Mouse (Mus musculus) intestine, embryonic 16.5 days (tissue): ENCODE measurements around the gene Olfr1564. TPM values are rescaled to one million over a fixed set of nuclear protein-coding genes. Genes with fewer than 3 reads are reported as not detected.

Source experiments
- polyA plus RNA-seq: library from polyadenylated mRNA; unstranded; fragments of >200 nt; fragmentation: Nextera tagmentation; extraction: Ambion mirVana; gene quantifications from 2 replicates; pipeline ENCODE4 v1.2.1, GENCODE M21; 2015

The Olfr1564 gene
- polyA plus RNA-seq, 1 experiment from 2014 or later: not detected

Other genes starting within 250 kb of the Olfr1564 start
- gene Zfp952, start 228.6 kb downstream of the Olfr1564 start, polyA plus RNA-seq: 8.2 TPM in 2 replicates
- gene Zfp763, start 188.3 kb downstream of the Olfr1564 start, polyA plus RNA-seq: 8.4 and 8.9 TPM in 2 replicates
- not detected in 2 replicates for gene 4921501E09Rik, start 153.6 kb downstream of the Olfr1564 start, polyA plus RNA-seq
- 5.1 and 5.2 TPM in 2 replicates for gene Zfp563, start 132.4 kb downstream of the Olfr1564 start, polyA plus RNA-seq
- not detected in 2 replicates for gene Morc2b, start 82.0 kb downstream of the Olfr1564 start, polyA plus RNA-seq
- gene Olfr55, start 53.2 kb downstream of the Olfr1564 start, polyA plus RNA-seq: not detected in 2 replicates
- gene Olfr239, start 30.4 kb downstream of the Olfr1564 start, polyA plus RNA-seq: not detected in 2 replicates
- gene Zfp955a, start 33.5 kb upstream of the Olfr1564 start, polyA plus RNA-seq: 11.0 and 11.4 TPM in 2 replicates
- gene Olfr63, start 43.0 kb upstream of the Olfr1564 start, polyA plus RNA-seq: not detected in 2 replicates
- 7.4 and 8.9 TPM in 2 replicates for gene Zfp955b, start 67.9 kb upstream of the Olfr1564 start, polyA plus RNA-seq
- 5.6 and 6.0 TPM in 2 replicates for gene Zfp81, start 137.2 kb upstream of the Olfr1564 start, polyA plus RNA-seq
- 8.3 and 9.5 TPM in 2 replicates for gene Zfp101, start 173.0 kb upstream of the Olfr1564 start, polyA plus RNA-seq
- not detected in 2 replicates for gene Actl9, start 211.2 kb upstream of the Olfr1564 start, polyA plus RNA-seq